Mouse (Mus musculus): ENCODE results near the gene Mmgt2. TPM values are rescaled to one million over a fixed set of nuclear protein-coding genes. Genes with fewer than 3 reads are reported as not detected.
"Not testable (repeated sequence)": the region's sequence is repeated elsewhere in the genome, so short reads cannot be mapped to it uniquely, and the experiment has no call there.

Mmgt2 gene
- polyA plus RNA-seq, 1 experiment from 2014 or later: 22.3 TPM

- DNase-seq (ENCODE audit: low spot score) (peak; percentile 59), ATAC-seq (peak; percentile 55)
- Histone ChIP-seq H3K27me3 (replicated peaks; ENCODE audit: insufficient read depth, low read length) (no peaks in the 10 kb centered on the region), H3K9me3 (ENCODE audit: low read length) (no peaks in the 10 kb centered on the region), H3K27ac (ENCODE audit: low read length) (peak within 1 kb of the TSS; percentile 87), H3K36me3 (ENCODE audit: insufficient read depth, low read length) (no peaks in the 10 kb centered on the region), H3K4me2 (replicated peaks; ENCODE audit: low read depth, low read length) (peak within 1 kb of the TSS; percentile 77), H3K4me3 (ENCODE audit: low read depth, low read length) (peak within 1 kb of the TSS; percentile 63), H3K4me1 (ENCODE audit: insufficient read depth, low read depth, low read length) (peaks cover 36% of the 10 kb centered on the region), H3K9ac (replicated peaks; ENCODE audit: low read depth) (peak within 1 kb of the TSS; percentile 16)
- 1% methylated on average over 38 of the region's 86 CpGs for WGBS
- TF ChIP-seq EP300 (IDR thresholded peaks at IDR 0.05) (no peak), CTCF (IDR thresholded peaks at IDR 0.05) (no peak)
Observed at GRCm38 (mm10) chr11:62647661-62648590, 538 bp upstream of the Mmgt2 start, which contains the start of gene Lrrc75a. Lrrc75a (minus strand) TSS chr11:62648523.

GRCm38 (mm10) chr11:62649803-62650202, 1.3 kb downstream of the Mmgt2 start:
- not testable (repeated sequence) for H3K9ac ChIP-seq (replicated peaks; ENCODE audit: low read depth); ATAC-seq; H3K36me3 ChIP-seq (ENCODE audit: insufficient read depth, low read length); H3K9me3 ChIP-seq (ENCODE audit: low read length); H3K27ac ChIP-seq (ENCODE audit: low read length); H3K4me2 ChIP-seq (replicated peaks; ENCODE audit: low read depth, low read length); DNase-seq (ENCODE audit: low spot score); H3K27me3 ChIP-seq (replicated peaks; ENCODE audit: insufficient read depth, low read length); H3K4me3 ChIP-seq (ENCODE audit: low read depth, low read length)
- peaks cover 26% of the 10 kb centered on the region; the same call in 1 of the 2 replicates for H3K4me1 ChIP-seq (ENCODE audit: insufficient read depth, low read depth, low read length)
- WGBS: 85% methylated on average over 4 of the region's 4 CpGs

- Histone ChIP-seq H3K27ac (ENCODE audit: low read length) (no peak overlapping the region), H3K36me3 (ENCODE audit: insufficient read depth, low read length) (no peaks in the 10 kb centered on the region), H3K9ac (replicated peaks; ENCODE audit: low read depth) (no peak overlapping the region), H3K4me3 (ENCODE audit: low read depth, low read length) (no peak overlapping the region), H3K9me3 (ENCODE audit: low read length) (no peaks in the 10 kb centered on the region), H3K4me1 (ENCODE audit: insufficient read depth, low read depth, low read length) (peaks cover 8% of the 10 kb centered on the region; the same call in 1 of the 2 replicates), H3K4me2 (replicated peaks; ENCODE audit: low read depth, low read length) (no peak overlapping the region), H3K27me3 (replicated peaks; ENCODE audit: insufficient read depth, low read length) (no peaks in the 10 kb centered on the region)
- TF ChIP-seq CTCF (IDR thresholded peaks at IDR 0.05): no peak
- no peak for TF ChIP-seq EP300 (IDR thresholded peaks at IDR 0.05)
- ATAC-seq (no peak), DNase-seq (ENCODE audit: low spot score) (no peak)
- WGBS: 84% methylated on average over 3 of the region's 3 CpGs
Observed at GRCm38 (mm10) chr11:62651563-62651962, 3.1 kb downstream of the Mmgt2 start.

- ATAC-seq (no peak), DNase-seq (ENCODE audit: low spot score) (no peak)
- no peak for TF ChIP-seq CTCF (IDR thresholded peaks at IDR 0.05)
- TF ChIP-seq EP300 (IDR thresholded peaks at IDR 0.05): no peak
- Histone ChIP-seq H3K9me3 (ENCODE audit: low read length) (no peaks in the 10 kb centered on the region), H3K4me1 (ENCODE audit: insufficient read depth, low read depth, low read length) (peaks cover 3% of the 10 kb centered on the region; the same call in 1 of the 2 replicates), H3K9ac (replicated peaks; ENCODE audit: low read depth) (no peak overlapping the region), H3K4me2 (replicated peaks; ENCODE audit: low read depth, low read length) (no peak overlapping the region), H3K27me3 (replicated peaks; ENCODE audit: insufficient read depth, low read length) (no peaks in the 10 kb centered on the region), H3K4me3 (ENCODE audit: low read depth, low read length) (no peak overlapping the region), H3K27ac (ENCODE audit: low read length) (no peak overlapping the region), H3K36me3 (ENCODE audit: insufficient read depth, low read length) (no peaks in the 10 kb centered on the region)
- WGBS: 84% methylated on average over 3 of the region's 3 CpGs
Observed at GRCm38 (mm10) chr11:62652080-62652479, 3.6 kb downstream of the Mmgt2 start.

- Histone ChIP-seq H3K4me3 (ENCODE audit: low read depth, low read length) (no peak overlapping the region), H3K9me3 (ENCODE audit: low read length) (no peaks in the 10 kb centered on the region), H3K9ac (replicated peaks; ENCODE audit: low read depth) (no peak overlapping the region), H3K27me3 (replicated peaks; ENCODE audit: insufficient read depth, low read length) (no peaks in the 10 kb centered on the region), H3K4me2 (replicated peaks; ENCODE audit: low read depth, low read length) (no peak overlapping the region), H3K4me1 (ENCODE audit: insufficient read depth, low read depth, low read length) (no peaks in the 10 kb centered on the region), H3K36me3 (ENCODE audit: insufficient read depth, low read length) (peaks cover 3% of the 10 kb centered on the region; the same call in 1 of the 2 replicates), H3K27ac (ENCODE audit: low read length) (no peak overlapping the region)
- TF ChIP-seq CTCF (IDR thresholded peaks at IDR 0.05): no peak
- TF ChIP-seq EP300 (IDR thresholded peaks at IDR 0.05): peak; percentile 39; the same call in 1 of the 2 replicates
- 43% methylated on average over 4 of the region's 4 CpGs for WGBS
- ATAC-seq: no peak
- no peak for DNase-seq (ENCODE audit: low spot score)
Observed at GRCm38 (mm10) chr11:62660885-62661284, 12.4 kb downstream of the Mmgt2 start.

GRCm38 (mm10) chr11:62664250-62664649, 15.8 kb downstream of the Mmgt2 start:
- WGBS: 82% methylated on average over 6 of the region's 6 CpGs

More at GRCm38 (mm10) chr11:62664250-62664649, 15.8 kb downstream of the Mmgt2 start:
- ATAC-seq (no peak), DNase-seq (ENCODE audit: low spot score) (no peak)
- no peak overlapping the region for H3K9ac ChIP-seq (replicated peaks; ENCODE audit: low read depth)
- no peaks in the 10 kb centered on the region for H3K9me3 ChIP-seq (ENCODE audit: low read length)
- H3K4me2 ChIP-seq (replicated peaks; ENCODE audit: low read depth, low read length): no peak overlapping the region
- no peak for TF ChIP-seq EP300 (IDR thresholded peaks at IDR 0.05)
- no peak for TF ChIP-seq CTCF (IDR thresholded peaks at IDR 0.05)
- peaks cover 4% of the 10 kb centered on the region; the same call in 1 of the 2 replicates for H3K36me3 ChIP-seq (ENCODE audit: insufficient read depth, low read length)
- no peak overlapping the region for H3K27ac ChIP-seq (ENCODE audit: low read length)
- no peaks in the 10 kb centered on the region for H3K4me1 ChIP-seq (ENCODE audit: insufficient read depth, low read depth, low read length)
- H3K27me3 ChIP-seq (replicated peaks; ENCODE audit: insufficient read depth, low read length): no peaks in the 10 kb centered on the region
- no peak overlapping the region for H3K4me3 ChIP-seq (ENCODE audit: low read depth, low read length)

All from lung, postnatal 0 days (tissue).